Mouse (Mus musculus) heart, adult 2 months (tissue): ENCODE data around the gene Prpf38b.

Experiments
- CTCF ChIP-seq: fragments of 200-600 bp; IDR thresholded peaks from 2 replicates; pipeline ENCODE4 v1.8.1; 2022; ENCODE audit warnings: antibody characterized with exemption, mild to moderate bottlenecking, moderate library complexity
- EP300 ChIP-seq: fragments of 200-500 bp; IDR thresholded peaks from 2 replicates; pipeline ENCODE4 v1.6.1; 2011; ENCODE audit warnings: low read depth, low read length, control low read depth; ENCODE audit not compliant: insufficient read depth
- POLR2A ChIP-seq: fragments of 200-500 bp; IDR thresholded peaks from 2 replicates; pipeline ENCODE4 v1.6.1; 2011; ENCODE audit warnings: mild to moderate bottlenecking, low read depth, low read length, control low read depth; ENCODE audit not compliant: insufficient read depth

GRCm38 (mm10) chr3:108900681-108901080 is 10.8 kb downstream of the Prpf38b start:
- TF ChIP-seq CTCF (no peak), EP300 (no peak), POLR2A (no peak)
